Mouse (Mus musculus) olfactory bulb, adult 2 months (tissue): ENCODE data around the gene C3ar1.

ENCODE experiments used
- CTCF ChIP-seq: fragments of 200-500 bp; IDR thresholded peaks from 2 replicates; pipeline ENCODE4 v1.5.1; 2012; ENCODE audit warnings: low read depth, mild to moderate bottlenecking, low read length, moderate library complexity; ENCODE audit not compliant: insufficient read depth
- POLR2A ChIP-seq: fragments of 200-500 bp; IDR thresholded peaks from 2 replicates; pipeline ENCODE4 v1.6.1; 2012; ENCODE audit warnings: mild to moderate bottlenecking, low read depth, low read length, moderate library complexity; ENCODE audit not compliant: insufficient read depth

GRCm38 (mm10) chr6:122862434-122862833, 6.5 kb upstream of the C3ar1 start:
- TF ChIP-seq CTCF, result no peak
- TF ChIP-seq POLR2A, result no peak
